Mouse (Mus musculus): ENCODE results near the gene Usp6nl.

DNA sequence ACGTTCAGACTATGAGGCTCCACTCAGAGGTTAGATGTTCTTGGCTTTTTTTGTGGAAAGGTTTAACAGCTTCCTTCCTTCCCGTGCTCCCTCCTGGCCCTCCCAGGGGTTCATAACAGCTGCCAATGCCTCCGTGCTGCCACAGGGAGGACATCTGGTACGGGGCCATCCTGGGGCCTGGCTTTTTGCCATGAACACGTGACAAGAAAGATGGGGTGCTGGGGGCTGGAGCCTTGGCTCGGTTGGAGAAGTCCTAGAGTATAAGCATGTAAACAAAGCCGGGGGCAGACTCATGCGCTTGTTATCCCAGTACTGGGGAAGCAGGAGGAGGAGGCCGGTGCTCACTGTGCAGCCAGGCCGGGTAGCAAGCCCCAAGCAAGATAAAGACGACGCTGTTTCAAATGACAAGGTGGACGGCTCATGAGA, 156.5 kb downstream of the Usp6nl start:
- TF ChIP-seq CTCF (IDR thresholded peaks at IDR 0.05), result peak; percentile 52
- peak; percentile 53; the same call in 1 of the 2 replicates for TF ChIP-seq EP300 (IDR thresholded peaks at IDR 0.05; ENCODE audit: insufficient read depth, low read depth, low read length)
- TF ChIP-seq POLR2A (IDR thresholded peaks at IDR 0.05; ENCODE audit: insufficient read depth, low read depth, low read length), result no peak

Measured in heart, adult 2 months (tissue).